Mouse (Mus musculus) limb, embryonic 10.5 days (tissue): ENCODE data around the gene Asb3. TPM values are rescaled to one million over a fixed set of nuclear protein-coding genes. Genes with fewer than 3 reads are reported as not detected.
"Not testable (repeated sequence)": the region's sequence is repeated elsewhere in the genome, so short reads cannot be mapped to it uniquely, and the experiment has no call there.

ENCODE experiments used
- DNase-seq: peaks from one replicate; pipeline ENCODE4 v3.0.0-alpha.2; 2017; ENCODE audit warnings: low spot score
- H3K27ac ChIP-seq: fragments of 300-500 bp; sonication (generic); 2 replicates; pipeline ENCODE4 v1.5.1; 2016; ENCODE audit warnings: mild to moderate bottlenecking
- H3K27me3 ChIP-seq: fragments of 300-500 bp; sonication (generic); 2 replicates; pipeline ENCODE4 v1.6.1; 2016; ENCODE audit warnings: low read depth, mild to moderate bottlenecking; ENCODE audit not compliant: poor library complexity, severe bottlenecking
- H3K36me3 ChIP-seq: fragments of 300-500 bp; sonication (generic); 2 replicates; pipeline ENCODE4 v1.6.1; 2016; ENCODE audit warnings: mild to moderate bottlenecking, moderate library complexity
- H3K4me1 ChIP-seq: fragments of 300-500 bp; sonication (generic); 2 replicates; pipeline ENCODE4 v1.6.1; 2016
- H3K4me3 ChIP-seq: fragments of 300-500 bp; sonication (generic); 2 replicates; pipeline ENCODE4 v1.5.1; 2016; ENCODE audit warnings: mild to moderate bottlenecking, moderate library complexity
- H3K9me3 ChIP-seq: fragments of 300-500 bp; sonication (generic); replicated peaks from 2 replicates; pipeline ENCODE4 v1.6.1; 2016; ENCODE audit warnings: mild to moderate bottlenecking
- WGBS: fragments of 180-500 bp; shearing (Covaris S2); methylation state at CpG from one replicate; pipeline ENCODE4 v1.1.7; 2016; 5-methylcytosine and 5-hydroxymethylcytosine counted together
- polyA plus RNA-seq: library from polyadenylated mRNA; unstranded; fragments of >200 nt; fragmentation: Nextera tagmentation; extraction: Ambion mirVana; gene quantifications from 2 replicates; pipeline ENCODE4 v1.2.1, GENCODE M21; 2016

The Asb3 gene
- polyA plus RNA-seq, 1 experiment from 2014 or later, result 31.1 TPM

GRCm38 (mm10) chr11:31089973-31090372, 204.8 kb downstream of the Asb3 start:
- no peak for DNase-seq
- 89% methylated on average over 10 of the region's 10 CpGs for WGBS
- Histone ChIP-seq H3K4me1 (no peaks in the 10 kb centered on the region), H3K4me3 (no peak overlapping the region), H3K9me3 (no peaks in the 10 kb centered on the region), H3K27me3 (no peaks in the 10 kb centered on the region), H3K36me3 (no peaks in the 10 kb centered on the region), H3K27ac (no peak overlapping the region)

GRCm38 (mm10) chr11:31090478-31090978, 205.3 kb downstream of the Asb3 start:
- H3K36me3 ChIP-seq, result no peaks in the 10 kb centered on the region
- H3K4me3 ChIP-seq, result no peak overlapping the region
- H3K27ac ChIP-seq, result no peak overlapping the region
- H3K9me3 ChIP-seq, result no peaks in the 10 kb centered on the region
- H3K27me3 ChIP-seq, result no peaks in the 10 kb centered on the region
- no peaks in the 10 kb centered on the region for H3K4me1 ChIP-seq
- DNase-seq, result no peak
- WGBS, result 85% methylated on average over 3 of the region's 3 CpGs

GRCm38 (mm10) chr11:31099519-31099918, 214.3 kb downstream of the Asb3 start:
- H3K9me3 ChIP-seq, H3K4me1 ChIP-seq, H3K4me3 ChIP-seq, DNase-seq, H3K36me3 ChIP-seq, H3K27ac ChIP-seq, H3K27me3 ChIP-seq: not testable (repeated sequence)

- Histone ChIP-seq H3K36me3 (no peaks in the 10 kb centered on the region), H3K27ac (no peak overlapping the region), H3K4me3 (no peak overlapping the region), H3K27me3 (no peaks in the 10 kb centered on the region), H3K9me3 (no peaks in the 10 kb centered on the region), H3K4me1 (no peaks in the 10 kb centered on the region)
- 93% methylated on average over 2 of the region's 2 CpGs for WGBS
- DNase-seq, result no peak
Observed at GRCm38 (mm10) chr11:31102188-31102587, 217.0 kb downstream of the Asb3 start.

GRCm38 (mm10) chr11:31105364-31105763, 220.1 kb downstream of the Asb3 start:
- Histone ChIP-seq H3K36me3 (no peaks in the 10 kb centered on the region), H3K27me3 (no peaks in the 10 kb centered on the region), H3K4me1 (no peaks in the 10 kb centered on the region), H3K27ac (no peak overlapping the region), H3K4me3 (no peak overlapping the region), H3K9me3 (no peaks in the 10 kb centered on the region)
- no peak for DNase-seq
- 98% methylated on average over 5 of the region's 5 CpGs for WGBS

DNA sequence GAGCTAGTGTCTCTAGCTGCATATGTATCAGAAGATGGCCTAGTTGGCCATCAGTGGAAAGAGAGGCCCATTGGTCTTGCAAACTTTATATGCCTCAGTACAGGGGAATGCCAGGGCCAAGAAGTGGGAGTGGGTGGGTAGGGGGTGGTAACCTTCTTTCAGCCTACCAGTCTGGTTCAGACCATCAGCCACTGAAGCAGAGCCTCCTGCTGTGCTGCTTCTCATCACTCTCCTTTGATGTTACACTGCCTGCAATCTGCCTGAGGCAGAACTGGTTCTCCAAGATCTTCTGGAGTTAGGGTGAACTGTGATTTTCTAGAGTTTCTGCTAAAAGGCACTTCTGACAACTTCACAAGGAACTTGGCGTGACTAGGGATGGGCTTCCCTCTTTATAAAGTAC, 241.7 kb downstream of the Asb3 start:
- H3K27ac ChIP-seq, H3K9me3 ChIP-seq, H3K27me3 ChIP-seq, DNase-seq, H3K4me3 ChIP-seq, H3K4me1 ChIP-seq, H3K36me3 ChIP-seq: not testable (repeated sequence)
- 47% methylated on average over 1 of the region's 1 CpGs for WGBS

DNA sequence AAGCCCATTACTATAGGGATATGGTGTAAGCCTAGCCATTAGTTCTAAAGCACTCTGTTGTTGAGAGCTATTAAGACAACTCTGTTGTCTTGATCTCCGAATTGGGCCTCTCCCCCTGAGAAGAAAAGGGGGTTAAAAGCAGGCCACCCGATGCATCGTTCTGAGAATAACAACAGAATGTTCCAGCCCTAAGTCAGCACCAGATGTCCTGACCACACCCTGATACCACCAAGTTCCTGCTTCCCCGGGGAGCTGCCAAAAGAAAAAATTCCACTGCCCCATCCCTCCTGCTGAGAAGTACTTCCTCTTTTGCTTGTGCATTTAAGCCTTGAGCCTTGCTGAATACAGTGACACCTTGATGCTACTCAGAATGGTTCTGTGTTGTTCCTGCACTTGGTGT, 248.5 kb downstream of the Asb3 start:
- not testable (repeated sequence) for H3K4me1 ChIP-seq, H3K9me3 ChIP-seq, H3K27me3 ChIP-seq, H3K4me3 ChIP-seq, H3K36me3 ChIP-seq, H3K27ac ChIP-seq, DNase-seq
- WGBS, result 75% methylated on average over 4 of the region's 4 CpGs

DNA sequence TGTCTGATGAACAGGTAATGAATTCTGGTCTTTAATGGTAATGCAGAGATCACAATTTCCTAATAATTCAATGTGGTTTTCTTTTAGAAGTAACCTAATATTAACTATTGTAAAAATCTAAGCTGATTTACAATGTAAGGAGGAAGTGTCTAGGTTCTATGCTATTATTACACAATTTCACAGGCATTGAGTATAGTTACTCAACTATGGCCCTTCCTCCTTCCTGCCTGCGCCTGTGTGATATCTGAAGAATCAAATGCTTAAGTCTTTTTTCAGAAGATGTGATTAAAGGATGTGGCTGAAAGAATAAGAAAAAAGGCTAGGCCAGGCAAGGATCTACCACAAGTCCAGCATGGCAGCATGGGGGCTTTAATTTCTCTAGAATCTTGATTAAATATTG, 249.6 kb downstream of the Asb3 start:
- WGBS, result 89% methylated on average over 1 of the region's 1 CpGs
- H3K9me3 ChIP-seq, H3K27me3 ChIP-seq, H3K4me1 ChIP-seq, H3K4me3 ChIP-seq, H3K27ac ChIP-seq, H3K36me3 ChIP-seq, DNase-seq: not testable (repeated sequence)

- H3K9me3 ChIP-seq, H3K27me3 ChIP-seq, H3K4me1 ChIP-seq, H3K27ac ChIP-seq, H3K36me3 ChIP-seq, H3K4me3 ChIP-seq, DNase-seq: not testable (repeated sequence)
- 68% methylated on average over 1 of the region's 1 CpGs for WGBS
Observed at GRCm38 (mm10) chr11:31138394-31138793, 253.2 kb downstream of the Asb3 start.

Other genes starting within 250 kb of the Asb3 start
- 3.6 and 4.9 TPM in 2 replicates for gene Acyp2, start 235.8 kb upstream of the Asb3 start, polyA plus RNA-seq
- 25.2 and 31.5 TPM in 2 replicates for gene Psme4, start 113.7 kb upstream of the Asb3 start, polyA plus RNA-seq
- gene Gpr75, start 58 bp upstream of the Asb3 start, polyA plus RNA-seq, result 0.23 and 0.48 TPM in 2 replicates
- 7.0 and 7.3 TPM in 2 replicates for gene Erlec1, start 68.9 kb downstream of the Asb3 start, polyA plus RNA-seq
- gene Chac2, start 100.9 kb downstream of the Asb3 start, polyA plus RNA-seq, result 8.9 and 9.2 TPM in 2 replicates